Mouse (Mus musculus) bone marrow macrophage, adult 2 months (primary cell): ENCODE data around the gene BC005561.

Source experiments
- CTCF ChIP-seq: IDR thresholded peaks from 2 replicates; pipeline ENCODE4 v1.5.1; 2012; ENCODE audit warnings: low read depth, mild to moderate bottlenecking, low read length, moderate library complexity
- POLR2A ChIP-seq: IDR thresholded peaks from 2 replicates; pipeline ENCODE4 v1.6.1; 2012; ENCODE audit warnings: mild to moderate bottlenecking, low read depth, low read length, borderline replicate concordance

GRCm38 (mm10) chr5:104538612-104539011 is 30.5 kb downstream of the BC005561 start:
- TF ChIP-seq POLR2A: no peak
- TF ChIP-seq CTCF: no peak
